Mouse (Mus musculus): Measurements from ENCODE around the gene Zfp101. TPM values are rescaled to one million over a fixed set of nuclear protein-coding genes. Genes with fewer than 3 reads are reported as not detected.

Gene Zfp101
- polyA plus RNA-seq (2015; fragmentation: Nextera tagmentation; extraction: Ambion mirVana): 5.9 and 6.4 TPM in 2 replicates

- peak; percentile 98 for ATAC-seq (ENCODE audit: insufficient read depth)
- under 1% methylated on average over 44 of the region's 44 CpGs for WGBS (ENCODE audit: insufficient replicate concordance)
- Histone ChIP-seq H3K4me2 (peak within 1 kb of the TSS; percentile 70), H3K27ac (replicated peaks) (peak within 1 kb of the TSS; percentile 81), H3K9me3 (replicated peaks) (no peaks in the 10 kb centered on the region), H3K4me1 (replicated peaks) (peaks cover 15% of the 10 kb centered on the region), H3K36me3 (replicated peaks) (no peaks in the 10 kb centered on the region), H3K9ac (peak within 1 kb of the TSS; percentile 77), H3K27me3 (no peaks in the 10 kb centered on the region), H3K4me3 (replicated peaks) (peak within 1 kb of the TSS; percentile 78)
Observed at GRCm38 (mm10) chr17:33394182-33395034, at the start of gene Zfp101. Gene Zfp101, minus strand, starts transcription at chr17:33394641.

DNA sequence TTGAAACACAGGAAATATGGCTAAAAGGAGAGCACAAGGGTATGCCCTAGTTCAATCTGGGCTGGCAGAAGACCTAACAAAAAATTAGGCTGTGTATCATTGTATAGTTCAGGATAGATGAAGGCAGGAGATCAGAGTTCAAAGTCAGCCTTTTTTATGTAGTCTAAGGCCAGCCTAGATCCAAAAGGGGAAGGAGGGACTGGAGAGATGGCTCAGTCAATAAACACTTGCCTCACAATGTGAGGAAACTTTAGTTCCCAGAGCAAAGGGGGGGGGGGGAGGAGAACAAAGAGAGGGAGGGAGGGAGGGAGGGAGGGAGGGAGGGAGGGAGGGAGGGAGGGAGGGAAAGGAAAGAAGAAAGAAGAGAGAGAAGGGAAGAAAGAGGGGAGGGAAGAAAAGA is 46.7 kb upstream of the Zfp101 start:
- H3K4me1 ChIP-seq (replicated peaks): peaks cover 10% of the 10 kb centered on the region
- no peak overlapping the region for H3K9ac ChIP-seq
- no peaks in the 10 kb centered on the region for H3K36me3 ChIP-seq (replicated peaks)
- H3K4me2 ChIP-seq: no peak overlapping the region
- no peak overlapping the region for H3K27ac ChIP-seq (replicated peaks)
- H3K4me3 ChIP-seq (replicated peaks): no peak overlapping the region
- H3K9me3 ChIP-seq (replicated peaks): no peaks in the 10 kb centered on the region
- no peaks in the 10 kb centered on the region for H3K27me3 ChIP-seq
- ATAC-seq (ENCODE audit: insufficient read depth): no peak

GRCm38 (mm10) chr17:33439922-33440321 is 45.5 kb upstream of the Zfp101 start:
- 33% methylated on average over 5 of the region's 5 CpGs for WGBS (ENCODE audit: insufficient replicate concordance)
- H3K9me3 ChIP-seq (replicated peaks): no peaks in the 10 kb centered on the region
- H3K4me3 ChIP-seq (replicated peaks): no peak overlapping the region
- H3K36me3 ChIP-seq (replicated peaks): no peaks in the 10 kb centered on the region
- no peak overlapping the region for H3K4me2 ChIP-seq
- no peak overlapping the region for H3K27ac ChIP-seq (replicated peaks)
- H3K27me3 ChIP-seq: no peaks in the 10 kb centered on the region
- peaks cover 10% of the 10 kb centered on the region for H3K4me1 ChIP-seq (replicated peaks)
- ATAC-seq (ENCODE audit: insufficient read depth): no peak
- no peak overlapping the region for H3K9ac ChIP-seq

DNA sequence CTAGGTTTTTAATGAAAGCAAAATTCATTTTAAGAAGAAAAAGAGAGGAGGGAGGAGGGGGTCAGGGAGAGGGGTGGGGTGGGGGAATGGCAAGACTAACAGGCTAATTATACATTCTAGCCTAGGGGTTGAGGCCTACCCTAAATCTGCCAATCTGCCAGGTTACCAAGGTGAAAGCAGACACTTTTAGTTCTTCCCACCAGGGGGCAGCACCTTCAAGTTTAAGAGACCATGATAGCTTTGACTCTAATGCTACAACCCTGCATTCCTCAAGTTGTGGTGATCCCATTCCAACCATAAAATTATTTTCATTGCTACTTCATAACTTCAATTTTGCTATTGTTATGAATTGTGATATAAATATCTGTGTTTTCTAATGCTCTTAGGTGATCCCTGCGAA is 44.7 kb upstream of the Zfp101 start:
- no peak for ATAC-seq (ENCODE audit: insufficient read depth)

DNA sequence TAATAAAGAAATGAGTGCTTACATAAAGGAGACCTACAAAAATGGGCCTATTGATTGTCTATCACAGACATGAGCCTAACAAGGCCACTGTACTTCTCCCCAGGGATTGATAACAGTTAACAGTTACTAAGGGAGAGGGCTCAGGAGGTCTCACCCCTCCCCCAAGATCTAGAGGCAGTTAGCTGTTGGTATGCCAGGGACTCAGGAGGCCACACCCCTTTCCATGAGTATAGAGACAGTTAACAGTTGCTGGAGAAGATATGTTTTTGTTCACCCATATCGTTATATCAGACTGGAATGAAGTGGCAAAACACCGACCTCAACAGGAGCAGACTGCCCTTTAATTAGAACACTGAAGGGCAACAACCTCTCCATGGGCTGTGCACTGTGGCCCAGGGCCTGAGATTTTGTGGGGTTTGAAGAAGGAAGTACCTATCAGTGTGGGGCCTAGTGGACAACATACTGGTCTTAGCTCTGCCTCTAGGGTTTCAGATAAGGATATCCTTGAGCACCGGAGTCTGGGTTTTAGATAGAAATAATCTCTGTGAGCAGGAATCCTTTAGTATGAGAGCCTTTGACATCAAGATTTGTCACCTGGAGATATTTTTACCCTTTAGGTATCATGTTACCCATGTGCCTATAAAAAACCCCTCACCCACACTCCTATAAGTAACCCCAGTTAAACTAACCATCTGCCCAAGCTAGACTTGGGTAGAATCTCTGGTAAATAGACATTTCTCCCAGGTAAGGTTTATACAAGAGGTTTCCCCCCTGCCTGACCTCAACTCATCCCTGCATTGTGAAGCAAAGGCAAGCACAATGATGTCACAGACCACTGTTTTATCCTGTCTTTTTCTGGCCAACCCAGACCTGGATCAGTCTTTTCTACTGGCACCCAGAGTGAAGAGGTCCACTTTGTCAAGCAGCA is 37.8 kb upstream of the Zfp101 start, which contains the start of gene Actl9:
Actl9 (plus strand) TSS at position 878 of the 928 bp plus-strand sequence.
- H3K27ac ChIP-seq (replicated peaks): no peak within 1 kb of the TSS
- H3K9ac ChIP-seq: no peak within 1 kb of the TSS
- no peaks in the 10 kb centered on the region for H3K27me3 ChIP-seq
- no peaks in the 10 kb centered on the region for H3K9me3 ChIP-seq (replicated peaks)
- no peak within 1 kb of the TSS for H3K4me2 ChIP-seq
- H3K36me3 ChIP-seq (replicated peaks): no peaks in the 10 kb centered on the region
- 13% methylated on average over 3 of the region's 3 CpGs for WGBS (ENCODE audit: insufficient replicate concordance)
- 0 out of 2 replicates have a peak, but pooled peaks cover 7% of the 10 kb centered on the region for H3K4me1 ChIP-seq (replicated peaks)
- H3K4me3 ChIP-seq (replicated peaks): no peak within 1 kb of the TSS
- peak; percentile 67 for ATAC-seq (ENCODE audit: insufficient read depth)

More for the DNA sequence above, 44.7 kb upstream of the Zfp101 start:
- H3K4me3 ChIP-seq (replicated peaks): no peak overlapping the region
- H3K27ac ChIP-seq (replicated peaks): no peak overlapping the region
- H3K9me3 ChIP-seq (replicated peaks): no peaks in the 10 kb centered on the region
- H3K9ac ChIP-seq: no peak overlapping the region
- WGBS (ENCODE audit: insufficient replicate concordance): 62% methylated on average over 1 of the region's 1 CpGs
- H3K4me1 ChIP-seq (replicated peaks): peaks cover 10% of the 10 kb centered on the region
- no peak overlapping the region for H3K4me2 ChIP-seq
- no peaks in the 10 kb centered on the region for H3K36me3 ChIP-seq (replicated peaks)
- no peaks in the 10 kb centered on the region for H3K27me3 ChIP-seq

DNA sequence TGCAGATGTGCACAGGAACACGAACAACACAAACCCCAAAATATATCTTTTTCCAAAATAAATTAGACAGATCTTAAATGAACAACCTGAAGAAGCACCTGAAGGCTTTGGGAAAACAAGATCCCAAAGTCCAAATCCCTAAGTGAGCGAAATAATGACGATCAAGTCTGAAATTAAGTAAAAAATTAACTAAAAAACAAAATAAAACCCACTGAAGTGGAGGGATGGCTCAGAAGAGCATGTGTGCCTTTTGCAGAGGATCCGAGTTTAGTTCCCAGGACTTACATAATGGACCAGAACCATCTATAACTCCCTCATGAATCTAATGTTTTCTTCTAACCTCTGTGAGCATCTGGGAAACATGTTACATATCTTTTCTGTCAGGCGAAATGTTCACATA is 2.2 kb downstream of the Zfp101 start:
- no peak for ATAC-seq (ENCODE audit: insufficient read depth)
- H3K27me3 ChIP-seq: no peaks in the 10 kb centered on the region
- no peak overlapping the region for H3K4me3 ChIP-seq (replicated peaks)
- H3K27ac ChIP-seq (replicated peaks): no peak overlapping the region
- H3K4me1 ChIP-seq (replicated peaks): peaks cover 15% of the 10 kb centered on the region
- H3K9me3 ChIP-seq (replicated peaks): no peaks in the 10 kb centered on the region
- WGBS (ENCODE audit: insufficient replicate concordance): 77% methylated on average over 5 of the region's 5 CpGs
- no peaks in the 10 kb centered on the region for H3K36me3 ChIP-seq (replicated peaks)
- no peak overlapping the region for H3K9ac ChIP-seq
- no peak overlapping the region for H3K4me2 ChIP-seq

- H3K9me3 ChIP-seq (replicated peaks): no peaks in the 10 kb centered on the region
- no peak overlapping the region for H3K27ac ChIP-seq (replicated peaks)
- H3K4me2 ChIP-seq: no peak overlapping the region
- H3K36me3 ChIP-seq (replicated peaks): peaks cover 53% of the 10 kb centered on the region
- no peak overlapping the region for H3K9ac ChIP-seq
- no peaks in the 10 kb centered on the region for H3K4me1 ChIP-seq (replicated peaks)
- H3K4me3 ChIP-seq (replicated peaks): no peak overlapping the region
- ATAC-seq (ENCODE audit: insufficient read depth): no peak
- no peaks in the 10 kb centered on the region for H3K27me3 ChIP-seq
Observed at GRCm38 (mm10) chr17:33385705-33386104, 8.7 kb downstream of the Zfp101 start.

- H3K9me3 ChIP-seq (replicated peaks): no peaks in the 10 kb centered on the region
- H3K4me1 ChIP-seq (replicated peaks): no peaks in the 10 kb centered on the region
- no peaks in the 10 kb centered on the region for H3K36me3 ChIP-seq (replicated peaks)
- no peak overlapping the region for H3K4me2 ChIP-seq
- ATAC-seq (ENCODE audit: insufficient read depth): no peak
- no peaks in the 10 kb centered on the region for H3K27me3 ChIP-seq
- H3K4me3 ChIP-seq (replicated peaks): no peak overlapping the region
- 64% methylated on average over 3 of the region's 3 CpGs for WGBS (ENCODE audit: insufficient replicate concordance)
- no peak overlapping the region for H3K27ac ChIP-seq (replicated peaks)
- no peak overlapping the region for H3K9ac ChIP-seq
Observed at GRCm38 (mm10) chr17:33372795-33373194, 21.6 kb downstream of the Zfp101 start.

DNA sequence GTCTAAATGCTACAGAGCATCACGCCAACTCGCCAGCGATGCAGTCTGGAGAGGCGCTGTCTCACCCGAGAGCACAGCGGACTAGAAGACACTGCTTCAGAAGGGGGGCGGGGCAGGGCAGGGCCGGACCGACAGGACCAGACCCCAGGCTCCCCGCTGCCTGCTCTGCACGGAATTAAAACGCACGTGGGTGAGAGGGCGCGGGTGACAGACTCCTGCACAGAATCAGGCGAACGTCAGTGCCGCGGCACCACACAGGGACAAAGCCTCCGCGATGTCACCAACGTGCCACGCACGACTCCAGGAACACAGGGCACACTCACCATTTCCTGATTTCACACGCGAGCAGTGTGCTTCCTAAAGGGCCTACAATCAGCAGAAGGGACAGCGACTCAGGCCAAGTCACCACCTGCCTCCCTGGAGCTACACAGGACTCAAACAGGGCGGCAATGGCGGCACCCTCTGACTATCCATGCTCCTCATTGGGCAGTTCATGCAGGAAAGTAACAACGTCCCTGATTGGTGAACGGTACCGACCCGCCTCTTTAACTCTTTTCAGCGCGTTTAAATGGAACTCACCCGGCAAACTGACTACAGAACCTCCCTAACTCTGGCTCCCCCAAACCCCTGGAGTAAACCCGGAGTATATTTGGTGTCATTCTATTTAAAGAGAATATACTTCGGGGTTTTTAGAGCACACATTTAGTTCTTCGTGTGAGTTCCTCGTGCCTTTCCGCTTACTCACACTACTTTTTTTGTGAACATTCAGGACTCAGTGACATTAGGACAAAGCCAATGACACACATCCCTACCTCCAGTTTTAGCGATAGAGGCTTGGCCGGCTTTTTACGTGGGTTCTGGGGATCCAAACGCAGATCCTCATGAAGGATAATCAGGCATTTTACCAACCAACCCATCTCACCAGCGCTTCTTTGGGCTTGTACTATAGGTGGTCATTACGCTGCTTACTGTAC is 35.7 kb downstream of the Zfp101 start, which contains the start of gene Zfp81:
Zfp81 (minus strand) TSS at position 468 of the 974 bp plus-strand sequence.
- WGBS (ENCODE audit: insufficient replicate concordance): 4% methylated on average over 47 of the region's 47 CpGs
- H3K36me3 ChIP-seq (replicated peaks): no peaks in the 10 kb centered on the region
- H3K27me3 ChIP-seq: no peaks in the 10 kb centered on the region
- H3K27ac ChIP-seq (replicated peaks): peak within 1 kb of the TSS; percentile 79
- ATAC-seq (ENCODE audit: insufficient read depth): peak; percentile 100
- peak within 1 kb of the TSS; percentile 70 for H3K9ac ChIP-seq
- H3K4me3 ChIP-seq (replicated peaks): peak within 1 kb of the TSS; percentile 91
- H3K4me1 ChIP-seq (replicated peaks): peaks cover 14% of the 10 kb centered on the region
- H3K9me3 ChIP-seq (replicated peaks): no peaks in the 10 kb centered on the region
- peak within 1 kb of the TSS; percentile 88 for H3K4me2 ChIP-seq

- Histone ChIP-seq H3K4me2 (no peak overlapping the region), H3K27me3 (no peaks in the 10 kb centered on the region), H3K9me3 (replicated peaks) (no peaks in the 10 kb centered on the region), H3K36me3 (replicated peaks) (no peaks in the 10 kb centered on the region), H3K27ac (replicated peaks) (no peak overlapping the region), H3K4me3 (replicated peaks) (no peak overlapping the region), H3K9ac (no peak overlapping the region), H3K4me1 (replicated peaks) (peaks cover 9% of the 10 kb centered on the region)
- no peak for ATAC-seq (ENCODE audit: insufficient read depth)
- 54% methylated on average over 1 of the region's 1 CpGs for WGBS (ENCODE audit: insufficient replicate concordance)
Observed at GRCm38 (mm10) chr17:33352981-33353380, 41.5 kb downstream of the Zfp101 start.

Data from liver, embryonic 15.5 days (tissue).